Mouse (Mus musculus) gastrocnemius, postnatal 4 days (tissue): ENCODE measurements at regions not wholly inside any gene's neighbourhood (a gene's known extent, or its start where the extent isn't known, plus 50 kb on each side); places are given as distances from the start of the nearest gene placed in this dataset.

Experiments
- DNase-seq, 2 experiments: peaks; one replicate each; pipeline ENCODE4 v3.0.0; 2021 to 2022; ENCODE audit warnings: low spot score in 2 of 2, mixed read lengths in 2 of 2

- DNase-seq, result no peak
These were observed 61.1 kb upstream of the Abca1 start for GRCm38 (mm10) chr4:53220809-53221208.

- DNase-seq, result no peak
These were observed 59.7 kb upstream of the Abca1 start for GRCm38 (mm10) chr4:53219351-53219750.

GRCm38 (mm10) chr4:53218752-53219151 is 59.1 kb upstream of the Abca1 start:
- DNase-seq, result no peak

- no peak for DNase-seq
These were observed 58.6 kb upstream of the Abca1 start for GRCm38 (mm10) chr4:53218291-53218640.

- peak; percentile 31 to 69 for DNase-seq
These were observed 58.1 kb upstream of the Abca1 start for GRCm38 (mm10) chr4:53217608-53218290.

- DNase-seq, result no peak
These were observed 52.8 kb upstream of the Abca1 start for GRCm38 (mm10) chr4:53212541-53212940.

GRCm38 (mm10) chr4:53210685-53211084 is 51.0 kb upstream of the Abca1 start:
- no peak for DNase-seq
